Mouse (Mus musculus): ENCODE measurements around the gene Plekha6.
"Not testable (repeated sequence)": the region's sequence is repeated elsewhere in the genome, so short reads cannot be mapped to it uniquely, and the experiment has no call there.

Plekha6 gene

GRCm38 (mm10) chr1:133327094-133327493 is 163.1 kb downstream of the Plekha6 start:
- DNase-seq, result no peak

GRCm38 (mm10) chr1:133328299-133328795 is 164.3 kb downstream of the Plekha6 start:
- DNase-seq, result no peak

- no peak for DNase-seq
Observed at GRCm38 (mm10) chr1:133328896-133329637, 165.1 kb downstream of the Plekha6 start.

GRCm38 (mm10) chr1:133329638-133329964 is 165.6 kb downstream of the Plekha6 start:
- no peak for DNase-seq

- no peak for DNase-seq
Observed at GRCm38 (mm10) chr1:133331142-133331541, 167.1 kb downstream of the Plekha6 start.

- no peak for DNase-seq
Observed at GRCm38 (mm10) chr1:133332656-133333430, 168.8 kb downstream of the Plekha6 start.

- DNase-seq, result no peak
Observed at GRCm38 (mm10) chr1:133333937-133334336, 169.9 kb downstream of the Plekha6 start.

GRCm38 (mm10) chr1:133340403-133340802 is 176.4 kb downstream of the Plekha6 start:
- DNase-seq, result not testable (repeated sequence)

- DNase-seq, result no peak
Observed at GRCm38 (mm10) chr1:133344357-133344756, 180.3 kb downstream of the Plekha6 start.

- DNase-seq, result no peak
Observed at GRCm38 (mm10) chr1:133346531-133346930, 182.5 kb downstream of the Plekha6 start.

- no peak for DNase-seq
Observed at GRCm38 (mm10) chr1:133347226-133347625, 183.2 kb downstream of the Plekha6 start.

- no peak for DNase-seq
Observed at GRCm38 (mm10) chr1:133347693-133348520, 183.9 kb downstream of the Plekha6 start.

GRCm38 (mm10) chr1:133350210-133350609 is 186.2 kb downstream of the Plekha6 start, which contains the start of gene Ren1:
Gene Ren1, plus strand, starts transcription at chr1:133350510.
- DNase-seq, result no peak

- no peak for DNase-seq
Observed at GRCm38 (mm10) chr1:133351762-133352161, 187.8 kb downstream of the Plekha6 start.
